Mouse (Mus musculus) T-helper 17 cell (primary cell): ENCODE measurements around the gene Ubr2.

Source experiments
- in situ Hi-C, 2 experiments: fragments of 300-600 bp; cut with MboI, MseI; formaldehyde crosslinking; loops; 1 replicate in 1 of 2; 2 replicates in 1 of 2; pipeline ENCODE4 v1.15.1; 2025; ENCODE audit warnings: high pct_unique_total_duplicates in 2 of 2

Ubr2 gene

GRCm38 (mm10) chr17:46932961-46933360, 77.4 kb downstream of the Ubr2 start:
- in situ Hi-C loops = no loop called here

DNA sequence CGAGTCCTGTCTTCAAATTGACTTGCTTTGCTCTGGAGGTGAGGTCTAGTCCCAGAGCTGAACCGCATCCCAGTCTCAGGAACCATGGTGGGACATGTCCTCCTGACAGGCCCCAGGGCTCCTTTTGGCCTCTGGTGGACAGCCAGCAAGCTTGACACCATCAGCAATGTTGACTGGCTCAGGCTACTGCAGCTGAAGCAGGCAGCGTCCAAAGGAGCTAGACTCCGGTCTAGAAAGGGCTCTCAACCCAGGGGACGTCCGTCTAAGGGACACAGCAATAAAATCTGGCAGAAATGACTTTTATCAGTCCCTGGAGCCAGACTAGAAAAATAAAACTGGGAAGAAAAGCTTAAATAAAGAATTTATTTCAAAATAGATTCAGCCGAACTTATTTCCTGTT, 80.5 kb downstream of the Ubr2 start:
- in situ Hi-C loops = no loop called here

GRCm38 (mm10) chr17:46929277-46929676, 81.1 kb downstream of the Ubr2 start:
- in situ Hi-C loops = no loop called here

GRCm38 (mm10) chr17:46927781-46928180, 82.6 kb downstream of the Ubr2 start:
- in situ Hi-C loops = no loop called here

GRCm38 (mm10) chr17:46926941-46927340, 83.4 kb downstream of the Ubr2 start:
- in situ Hi-C loops = no loop called here

- in situ Hi-C loops = no loop called here
These were observed 84.2 kb downstream of the Ubr2 start for GRCm38 (mm10) chr17:46926192-46926591.

DNA sequence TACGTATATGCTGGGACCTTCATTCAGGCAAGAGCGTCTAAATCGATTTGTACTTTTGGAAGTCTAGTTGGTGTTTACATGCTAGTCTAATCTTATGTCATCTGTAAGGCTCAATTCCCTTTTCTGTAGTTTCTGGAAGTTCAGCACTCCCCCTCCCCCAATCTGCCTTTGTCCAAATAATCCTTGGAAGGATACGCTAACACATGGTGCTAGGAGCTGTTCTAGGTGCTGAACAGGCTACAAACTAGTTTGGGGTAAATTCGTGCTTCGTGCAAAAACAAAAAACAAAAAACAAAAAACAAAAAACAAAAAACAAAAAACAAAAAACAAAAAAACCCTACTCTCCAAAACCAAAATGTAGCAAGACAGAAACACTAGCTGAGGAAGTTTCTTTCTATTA, 89.5 kb downstream of the Ubr2 start:
- in situ Hi-C loops = no loop called here

- in situ Hi-C loops = no loop called here
These were observed 91.4 kb downstream of the Ubr2 start for GRCm38 (mm10) chr17:46918951-46919350.

- in situ Hi-C loops = no loop called here
These were observed 95.2 kb downstream of the Ubr2 start for GRCm38 (mm10) chr17:46915129-46915528.

- in situ Hi-C loops = no loop called here
These were observed 98.0 kb downstream of the Ubr2 start for GRCm38 (mm10) chr17:46912331-46912730.

GRCm38 (mm10) chr17:46910186-46910585, 100.2 kb downstream of the Ubr2 start, which contains the start of gene Prph2:
TSS of gene Prph2 (plus strand) at chr17:46910459.
- in situ Hi-C loops = no loop called here

GRCm38 (mm10) chr17:46903876-46904490, 106.4 kb downstream of the Ubr2 start:
- in situ Hi-C loops = no loop called here

- in situ Hi-C loops = no loop called here
These were observed 109.4 kb downstream of the Ubr2 start for GRCm38 (mm10) chr17:46900941-46901340.

- in situ Hi-C loops = no loop called here
These were observed 113.0 kb downstream of the Ubr2 start for GRCm38 (mm10) chr17:46897221-46897950.

- in situ Hi-C loops = no loop called here
These were observed 114.9 kb downstream of the Ubr2 start for GRCm38 (mm10) chr17:46895426-46895825.

- in situ Hi-C loops = no loop called here
These were observed 119.3 kb downstream of the Ubr2 start for GRCm38 (mm10) chr17:46890843-46891594.

GRCm38 (mm10) chr17:46890116-46890815, 120.1 kb downstream of the Ubr2 start, which contains the start of gene Tbcc:
TSS of gene Tbcc (plus strand) at chr17:46890684.
- in situ Hi-C loops = no loop called here

DNA sequence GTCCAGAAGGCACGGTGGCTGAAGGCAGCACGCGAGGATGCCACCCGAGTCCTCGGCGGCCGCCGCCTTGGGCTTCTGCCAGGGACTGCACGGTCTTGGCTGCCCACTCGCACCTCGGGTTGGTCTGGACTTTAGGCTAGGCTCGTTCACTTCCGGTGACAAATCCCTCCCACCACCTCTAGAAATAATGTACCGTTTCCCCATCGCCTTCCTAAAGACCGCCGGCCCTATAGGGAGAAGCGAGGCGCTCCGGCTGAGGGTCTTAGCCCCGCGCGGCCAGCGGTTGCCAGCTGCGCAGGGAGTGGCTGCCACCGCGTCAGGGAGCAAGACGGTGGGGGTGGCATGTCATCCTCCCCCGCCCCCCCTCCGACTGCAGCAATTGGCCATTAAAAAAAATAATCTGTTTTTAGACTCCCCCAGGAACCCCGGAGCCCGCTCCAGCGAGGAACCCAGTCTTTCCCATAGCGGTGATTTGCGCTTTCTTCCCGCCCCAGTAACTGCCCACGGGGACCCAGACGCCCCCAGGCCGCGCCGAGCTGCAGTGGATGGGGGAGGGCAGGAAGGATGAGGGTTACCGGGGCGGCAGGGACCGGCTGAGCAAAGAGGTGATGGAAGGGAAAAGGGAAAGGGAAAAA, 120.8 kb downstream of the Ubr2 start:
- in situ Hi-C loops = no loop called here

DNA sequence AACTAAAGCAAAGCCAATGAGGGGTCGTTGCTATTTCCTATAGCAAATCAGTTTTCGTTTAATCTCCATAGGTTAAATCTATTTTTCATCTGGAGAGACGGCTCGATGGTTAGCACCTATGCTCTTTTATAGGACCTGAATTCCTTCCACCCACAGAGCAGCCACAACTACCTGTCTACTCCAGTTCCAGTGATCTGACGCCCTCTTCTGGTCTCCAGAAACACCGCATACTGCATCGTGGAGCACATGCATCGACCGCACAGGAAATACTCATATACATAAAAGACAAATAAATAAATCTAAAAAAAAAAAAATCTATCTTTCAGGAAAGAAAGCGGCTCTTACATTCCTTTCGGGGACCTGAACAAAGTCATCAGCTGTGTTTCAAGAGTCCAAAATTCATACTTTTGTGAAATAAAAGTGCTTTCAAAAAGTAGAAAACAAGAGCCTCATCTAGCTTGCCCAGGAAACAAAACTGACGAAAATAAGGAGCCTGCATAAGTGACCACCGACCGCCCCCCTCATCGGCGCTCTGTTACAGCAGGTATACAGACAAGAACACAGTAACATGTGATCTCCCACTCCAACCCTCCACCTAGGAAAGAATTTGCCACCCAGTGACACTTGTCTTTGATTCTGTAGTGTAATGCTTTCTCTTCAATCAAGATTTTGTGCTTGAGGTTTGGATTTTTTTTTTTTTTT, 121.7 kb downstream of the Ubr2 start:
- in situ Hi-C loops = no loop called here

GRCm38 (mm10) chr17:46885910-46886643, 124.3 kb downstream of the Ubr2 start:
- in situ Hi-C loops = no loop called here
